Mouse (Mus musculus) cortical plate, adult 2 months (tissue): ENCODE results near the gene Mb.

Experiments used
- CTCF ChIP-seq: fragments of 200-500 bp; IDR thresholded peaks from 2 replicates; pipeline ENCODE4 v1.5.1; 2011; ENCODE audit warnings: mild to moderate bottlenecking, control low read depth, low read length; ENCODE audit not compliant: insufficient read depth; ENCODE audit errors: extremely low read depth
- POLR2A ChIP-seq: fragments of 200-500 bp; IDR thresholded peaks from 2 replicates; pipeline ENCODE4 v1.6.1; 2011; ENCODE audit warnings: mild to moderate bottlenecking, low read length, control low read depth; ENCODE audit not compliant: insufficient read depth; ENCODE audit errors: extremely low read depth

DNA sequence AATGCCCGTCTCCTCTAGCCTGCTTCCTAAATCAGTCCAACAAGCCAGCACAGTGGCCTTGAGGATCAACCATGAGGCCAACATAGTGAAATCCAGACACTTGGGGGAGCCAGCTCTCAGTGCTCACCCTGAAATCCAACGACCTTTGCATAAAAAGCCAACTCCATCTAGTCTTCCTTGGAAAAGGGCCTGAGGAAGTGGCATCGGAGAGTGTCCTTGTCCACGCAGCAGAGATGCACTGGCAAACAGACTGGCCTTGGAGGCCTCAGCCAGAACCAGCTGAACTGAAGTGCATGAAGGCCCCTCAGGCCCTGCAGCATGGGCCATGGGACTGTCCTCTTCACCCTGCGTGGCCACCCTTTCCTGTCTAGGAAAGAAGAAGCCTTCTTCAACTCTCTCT is 31.0 kb upstream of the Mb start:
- no peak for TF ChIP-seq CTCF
- TF ChIP-seq POLR2A: no peak
